Mouse (Mus musculus) cerebellum, postnatal 4 days (tissue): ENCODE results near the gene Bglap.

Experiments used
- DNase-seq, 2 experiments: peaks; one replicate each; pipeline ENCODE4 v3.0.0; 2022; ENCODE audit warnings: low spot score in 2 of 2, mixed read lengths in 1 of 2

Bglap gene

DNA sequence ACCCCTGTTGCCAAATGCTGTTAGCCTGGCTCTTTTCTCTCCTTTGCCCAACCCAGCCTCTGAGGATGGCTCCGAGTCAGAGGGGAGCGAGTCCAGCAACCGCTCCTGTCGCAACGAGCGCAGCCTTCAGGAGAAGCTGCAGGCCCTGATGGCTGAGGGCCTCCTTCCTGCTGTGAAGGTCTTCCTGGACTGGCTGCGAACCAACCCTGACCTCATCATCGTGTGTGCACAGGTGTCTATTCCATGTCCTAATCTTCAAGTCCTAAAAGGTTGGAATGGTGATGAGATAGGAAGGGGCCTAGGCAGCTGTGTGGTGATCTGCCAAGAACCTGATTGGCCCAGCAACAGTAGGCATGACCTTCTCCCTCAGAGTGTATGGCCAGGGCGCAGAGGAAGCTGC lies 31.4 kb downstream of the Bglap start:
- DNase-seq = no peak

DNA sequence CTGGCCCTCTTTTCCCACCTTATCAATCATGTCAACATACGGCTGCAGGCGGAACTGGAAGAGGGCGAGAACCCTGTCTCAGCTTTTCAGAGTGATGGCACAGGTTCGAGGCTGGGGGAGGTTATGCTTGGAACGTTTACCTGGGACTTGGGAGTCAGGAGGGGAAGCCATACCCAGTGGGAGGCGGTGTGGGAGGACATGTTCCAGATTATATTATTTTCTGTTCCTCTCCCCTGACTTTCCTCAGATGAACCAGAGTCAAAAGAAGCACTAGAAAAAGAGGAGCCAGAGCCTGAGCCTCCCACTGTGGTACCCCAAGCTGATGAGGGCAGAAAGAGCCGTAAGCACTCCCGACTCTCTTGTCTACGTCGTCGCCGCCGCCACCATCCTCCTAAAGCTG lies 33.5 kb downstream of the Bglap start:
- no peak for DNase-seq

DNA sequence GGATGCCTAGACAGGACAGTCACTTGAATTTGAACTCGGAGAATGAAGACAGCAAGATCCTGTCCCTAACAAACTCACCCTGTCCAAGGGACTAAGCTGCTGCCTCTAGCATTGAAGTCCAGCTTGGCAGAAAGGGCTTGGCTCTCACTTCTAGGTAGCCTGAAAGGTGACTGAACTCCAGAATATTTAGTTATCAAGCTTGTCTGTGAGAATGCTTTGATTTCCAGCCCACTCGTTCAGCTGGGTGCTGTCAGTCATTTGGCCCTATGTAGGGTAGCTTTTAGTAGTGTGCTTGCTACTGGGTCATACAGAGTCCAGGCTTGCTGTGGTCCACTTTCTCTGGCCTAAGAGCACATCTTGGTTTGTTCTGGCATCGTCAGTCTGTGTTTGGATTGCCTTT lies 45.3 kb downstream of the Bglap start:
- DNase-seq = no peak

DNA sequence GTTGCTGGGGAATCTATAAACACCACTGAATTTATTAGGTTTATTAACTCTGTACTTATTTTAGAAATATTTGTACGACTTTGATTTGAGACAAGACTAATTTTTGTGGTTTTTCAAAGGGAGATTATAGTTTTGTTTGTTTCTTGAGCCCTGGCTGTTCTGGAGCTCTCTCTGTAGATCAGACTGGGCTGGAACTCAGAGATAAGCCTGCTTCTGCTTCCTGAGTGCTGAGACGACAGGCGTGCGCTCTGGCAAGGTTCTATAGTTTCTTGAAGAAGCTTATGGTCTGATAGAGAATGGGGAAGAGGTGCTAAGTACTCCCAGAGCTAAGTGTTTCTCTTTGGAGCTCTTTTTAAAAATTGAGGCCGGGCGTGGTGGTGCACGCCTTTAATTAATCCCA lies 45.9 kb downstream of the Bglap start:
- no peak for DNase-seq

DNA sequence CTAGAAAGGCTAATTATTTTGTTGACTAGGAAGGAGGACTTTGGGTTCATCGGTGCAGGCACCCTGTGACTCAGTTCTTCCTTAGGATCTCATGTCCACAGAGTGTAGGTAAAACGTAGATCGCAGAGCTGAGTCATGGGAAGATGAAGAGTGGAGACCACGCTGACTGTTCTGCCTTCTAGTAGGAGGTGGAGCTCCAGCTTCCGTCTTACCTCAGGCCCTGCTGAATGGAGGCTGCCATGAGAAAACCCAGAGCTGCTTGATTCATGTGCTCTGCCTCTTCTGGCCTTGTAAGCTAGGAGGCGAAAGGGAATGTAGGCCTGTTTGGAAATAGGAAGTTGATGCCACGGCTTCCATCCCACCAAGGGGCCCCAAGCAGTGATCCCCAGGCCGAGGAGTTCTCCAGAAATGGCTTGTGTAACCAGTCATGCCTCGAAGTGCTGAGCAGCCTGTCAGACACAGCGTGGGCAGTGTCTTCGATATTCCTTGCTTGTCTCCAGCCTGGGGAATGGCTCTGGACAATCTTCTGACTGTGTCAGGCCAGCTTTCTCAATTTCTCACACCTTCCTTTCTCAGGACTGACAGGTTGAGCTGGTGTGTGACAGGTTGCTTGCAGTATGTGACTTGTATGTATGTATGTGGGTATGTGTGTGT lies 46.8 kb downstream of the Bglap start:
- no peak for DNase-seq

DNA sequence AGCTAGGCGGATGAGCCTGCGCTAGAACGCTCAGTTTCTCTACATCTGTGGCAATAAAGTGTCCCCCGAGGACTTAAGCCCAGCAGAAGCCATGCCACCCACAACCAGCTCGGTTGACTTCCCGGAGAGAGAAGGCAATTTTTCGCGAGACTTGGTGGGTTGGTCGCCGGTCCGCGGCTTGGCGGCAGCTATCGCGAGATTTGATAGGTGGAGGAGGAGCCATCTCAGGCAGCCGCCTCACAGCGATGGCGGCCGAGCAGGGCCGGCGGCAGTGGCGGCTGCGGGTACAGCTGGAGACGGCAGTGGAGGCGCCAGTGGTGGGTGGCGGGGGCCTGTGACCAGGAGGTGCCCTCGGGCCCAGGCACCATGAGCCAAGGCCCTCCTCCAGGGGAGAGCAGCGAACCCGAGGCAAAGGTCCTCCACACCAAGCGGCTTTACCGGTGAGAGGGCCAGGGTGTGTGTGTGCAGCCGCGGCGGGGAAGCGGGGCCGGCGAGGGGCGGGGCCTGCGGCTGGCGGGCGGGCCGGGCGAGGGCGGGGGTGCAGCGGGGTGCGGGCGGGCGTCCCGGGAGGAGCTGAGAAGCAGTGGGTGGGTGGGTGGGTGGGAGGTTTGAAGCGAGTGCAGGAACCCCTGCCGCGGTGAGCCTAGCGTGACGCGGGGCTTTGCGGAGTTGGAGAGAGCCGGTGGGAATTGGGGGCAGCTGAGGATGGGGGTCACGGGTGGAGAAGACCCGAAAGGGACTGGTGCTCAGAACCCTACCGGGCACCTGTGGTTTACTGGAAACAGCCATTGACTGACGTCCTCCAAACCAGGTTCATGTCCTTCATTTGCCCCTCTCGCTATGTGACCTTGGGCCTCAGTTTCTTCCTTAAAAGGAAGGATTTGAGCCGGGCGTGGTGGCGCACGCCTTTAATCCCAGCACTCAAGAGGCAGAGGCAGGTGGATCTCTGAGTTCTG lies 47.9 kb downstream of the Bglap start, which contains the start of the genes Tmem79 and Smg5:
Gene Tmem79, minus strand, starts transcription at position 91 of the 956 bp plus-strand sequence.
Gene Smg5, plus strand, starts transcription at position 203 of the 956 bp plus-strand sequence.
- DNase-seq = peak; percentile 88 to 95

DNA sequence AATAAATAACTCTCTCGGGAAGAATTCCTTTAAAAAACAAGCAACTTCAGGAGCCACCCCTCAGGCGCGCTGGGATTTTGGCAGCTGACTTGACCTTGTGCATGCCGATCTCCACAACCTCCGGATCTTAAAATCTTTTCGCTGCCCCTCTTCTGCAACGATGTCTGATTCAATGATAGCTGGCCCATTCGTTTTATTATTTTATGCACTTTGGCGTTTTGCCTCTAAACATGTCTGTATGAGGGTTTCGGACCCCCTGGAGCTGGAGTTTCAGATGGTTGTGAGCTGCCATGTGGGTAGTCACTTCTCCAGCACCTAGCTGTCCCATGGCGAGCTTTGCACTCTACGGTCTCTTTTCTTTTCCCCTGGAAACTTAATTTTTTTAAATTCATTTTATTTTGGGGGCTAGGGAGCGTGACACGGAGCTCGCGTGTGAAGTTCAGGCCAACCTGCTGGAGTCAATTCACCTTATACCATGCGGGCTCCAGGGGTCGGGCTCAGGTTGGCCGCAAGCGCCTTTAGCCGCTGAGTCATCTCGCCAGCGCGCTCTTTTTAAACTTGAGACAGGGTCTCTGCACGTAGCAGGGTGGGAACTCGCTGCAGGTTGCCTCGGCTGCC lies 48.7 kb downstream of the Bglap start:
- no peak for DNase-seq

DNA sequence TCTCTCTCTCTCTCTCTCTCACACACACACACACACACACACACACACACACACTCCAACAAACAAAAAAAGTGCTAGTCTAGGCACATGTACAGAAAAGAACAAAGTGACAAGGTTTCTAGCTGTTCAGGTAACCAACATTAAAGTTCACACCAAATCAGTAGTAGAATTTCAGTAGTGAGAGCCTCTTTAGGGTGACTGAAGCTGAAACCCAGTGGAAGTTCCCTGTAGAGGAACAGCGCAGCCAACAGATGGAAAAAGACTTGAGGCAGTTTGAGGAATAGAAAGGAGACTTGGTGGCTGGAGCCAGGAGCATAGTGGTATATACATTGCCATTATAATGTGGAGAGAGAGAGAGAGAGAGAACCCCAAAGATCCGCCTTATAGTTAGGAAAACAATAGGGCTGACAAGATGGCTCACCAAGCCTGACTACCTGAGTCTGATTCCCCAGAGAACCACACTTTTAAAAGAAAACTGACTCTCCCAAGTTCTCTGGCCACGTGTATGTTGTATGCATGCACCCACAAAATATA lies 49.3 kb downstream of the Bglap start:
- DNase-seq = no peak

DNA sequence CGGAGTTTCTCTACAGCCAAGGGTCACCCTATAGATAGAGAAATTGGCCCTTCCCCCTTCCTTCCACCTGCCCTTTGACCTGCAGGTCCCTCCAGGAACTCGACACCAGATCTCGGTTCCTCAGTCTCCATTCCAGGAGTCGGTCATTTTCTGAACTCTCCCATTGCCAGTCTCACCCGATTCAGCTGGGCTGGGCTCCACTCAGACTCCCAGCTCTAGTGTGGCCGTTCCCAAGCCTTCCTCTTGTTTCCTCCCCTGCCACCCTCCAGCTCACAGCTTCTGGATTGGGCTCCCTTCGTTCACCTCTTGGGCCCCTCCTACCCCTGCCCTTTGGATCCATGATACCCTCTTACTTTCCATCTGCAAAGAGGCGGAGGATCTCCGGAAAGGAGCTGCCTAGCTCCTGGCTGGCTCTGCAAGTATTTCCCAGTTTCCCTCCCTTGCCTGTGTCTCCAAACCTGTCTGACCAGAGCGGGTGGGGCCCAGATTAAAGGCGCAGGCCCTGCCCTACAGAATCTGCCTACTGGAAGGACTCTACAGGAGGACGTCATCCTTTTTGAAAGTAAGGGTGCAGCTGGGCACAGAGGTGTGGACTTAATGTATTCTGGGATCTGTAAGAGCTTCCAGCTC lies 50.1 kb downstream of the Bglap start:
- DNase-seq = no peak
